In genomic region chr6:120700221-120700620, GRCm38 (mm10) we compare ENCODE assay signal across 16 mouse cellular contexts. TPM values are rescaled to one million over a fixed set of nuclear protein-coding genes. Genes with fewer than 3 reads are reported as not detected.
DNase-seq lines count a peak whose midpoint lies in the region; ATAC-seq and TF ChIP-seq lines count a peak whose summit lies in the region.
"Had no signal": no experiment of that assay in that cellular context is flagged by ENCODE, and none has a peak within 500 bp of the region (broad histone marks: within the 10 kb centered on the region; RNA-seq: fewer than 3 reads in every experiment).

No protein-coding gene starts in this region.

- peaks cover 8% of the 10 kb centered on the region for H3K4me1 ChIP-seq in neural tube, embryonic 12.5 days
- H3K4me1 ChIP-seq: lung, embryonic 15.5 days had no signal

- no peak for DNase-seq in layer of hippocampus, adult 2 months (ENCODE audit: low spot score in 2 of 2)
- no peak for DNase-seq in layer of hippocampus, postnatal 25 days (ENCODE audit: extremely low spot score in 1 of 2, low spot score in 1 of 2)
- DNase-seq in R1 (ENCODE audit: low read depth, low spot score): peak; percentile 62
- DNase-seq in embryo, embryonic 11 days: peak; percentile 70
- DNase-seq in urinary bladder, postnatal 36 days (ENCODE audit: low spot score in 2 of 2): no peak
- no peak for DNase-seq in right cerebral cortex, adult 2 months (ENCODE audit: low spot score in 2 of 2)
- DNase-seq: gastrocnemius, postnatal 10 days; kidney, adult 11 months; kidney, postnatal 36 days; right cerebral cortex, postnatal 4 days had no signal

- H3K4me3 ChIP-seq in layer of hippocampus, adult 2 months: no peak overlapping the region
- no peak overlapping the region for H3K4me3 ChIP-seq in neural tube, embryonic 12.5 days
- H3K4me3 ChIP-seq: erythroblast, embryonic 14.5 days; lung, embryonic 15.5 days; myocyte had no signal

- WGBS in neural tube, embryonic 12.5 days: 3% methylated on average over 4 of the region's 4 CpGs

- H3K9ac ChIP-seq in neural tube, embryonic 12.5 days: no peak overlapping the region
- H3K9ac ChIP-seq: lung, embryonic 15.5 days had no signal

- TF ChIP-seq CTCF in layer of hippocampus, adult 2 months (conservative IDR thresholded peaks at IDR 0.05): peak; percentile 17; the same call in 1 of the 2 replicates

- no peak for ATAC-seq in neural tube, embryonic 12.5 days (ENCODE audit: low FRiP score, low read depth)

- no peak overlapping the region for H3K27ac ChIP-seq in layer of hippocampus, adult 2 months
- H3K27ac ChIP-seq in neural tube, embryonic 12.5 days: no peak overlapping the region
- H3K27ac ChIP-seq: lung, embryonic 15.5 days had no signal

- no peaks in the 10 kb centered on the region for H3K36me3 ChIP-seq in neural tube, embryonic 12.5 days
- H3K36me3 ChIP-seq: lung, embryonic 15.5 days had no signal

- H3K9me3 ChIP-seq in neural tube, embryonic 12.5 days: no peaks in the 10 kb centered on the region
- H3K9me3 ChIP-seq: lung, embryonic 15.5 days had no signal

- H3K4me2 ChIP-seq in neural tube, embryonic 12.5 days (replicated peaks): 0 out of 2 replicates have a peak overlapping the region, but pooled peaks have one; percentile 12
- H3K4me2 ChIP-seq: heart, embryonic 11.5 days; liver, embryonic 11.5 days; lung, embryonic 15.5 days had no signal

- H3K27me3 ChIP-seq in neural tube, embryonic 12.5 days (replicated peaks): no peaks in the 10 kb centered on the region
- H3K27me3 ChIP-seq: lung, embryonic 15.5 days had no signal

RNA-seq across cellular contexts. Expression of gene Cecr2, which starts 34.1 kb away (rescaled TPM):
- 10 to 100 TPM; 10.0 to 11.8 TPM for total RNA-seq in layer of hippocampus, adult 2 months (2021)
- total RNA-seq in layer of hippocampus, postnatal 25 days (2021): 10 to 100 TPM in 1 of 2 experiments, 1 to 10 TPM in 1; 9.6 to 13.5 TPM
- 17.8 and 17.9 TPM in 2 replicates for polyA plus RNA-seq in neural tube, embryonic 12.5 days (2016; fragmentation: Nextera tagmentation; extraction: Ambion mirVana)

Comparison
In these comparisons a context has a peak if more than half of its experiments do, and no peak if none do; other contexts are left out.
1. DNase-seq: peak in R1 (single experiment) and embryo, embryonic 11 days (single experiment); none in layer of hippocampus, adult 2 months (0 of 2), layer of hippocampus, postnatal 25 days (0 of 2), urinary bladder, postnatal 36 days (0 of 2) and right cerebral cortex, adult 2 months (0 of 2).